Mouse (Mus musculus) monocyte, adult 2 months (primary cell): ENCODE data around the gene Fbxw8.

Experiments used
- DNase-seq, 2 experiments: peaks; one replicate each; pipeline ENCODE4 v3.0.0; 2022; ENCODE audit warnings: low spot score in 2 of 2, low read depth in 1 of 2

Fbxw8 gene

GRCm38 (mm10) chr5:118047091-118047757 lies 108.0 kb downstream of the Fbxw8 start:
- DNase-seq, result no peak

GRCm38 (mm10) chr5:118045385-118045784 lies 109.9 kb downstream of the Fbxw8 start:
- DNase-seq, result no peak

GRCm38 (mm10) chr5:118044907-118045306 lies 110.4 kb downstream of the Fbxw8 start:
- no peak for DNase-seq

DNA sequence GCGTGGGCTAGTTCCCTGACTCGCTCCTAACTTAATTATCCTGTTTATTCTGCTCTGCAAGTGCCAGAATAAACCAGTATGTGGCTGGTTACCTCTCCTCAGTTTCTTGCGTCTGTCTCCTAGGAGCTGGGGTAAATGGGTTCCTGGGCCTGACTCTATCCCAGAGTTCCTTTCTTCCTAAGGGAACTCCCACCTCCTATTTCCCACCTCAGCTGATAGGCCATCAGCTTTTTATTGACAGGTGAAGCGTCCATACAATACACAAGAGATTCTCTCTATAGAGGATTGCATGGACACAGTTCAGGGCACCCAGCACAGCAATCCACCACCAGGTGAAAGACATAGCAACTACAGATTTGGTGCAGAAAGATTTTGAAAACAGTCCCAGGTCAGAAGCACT lies 111.5 kb downstream of the Fbxw8 start:
- DNase-seq, result no peak

- DNase-seq, result no peak
Measured at GRCm38 (mm10) chr5:118042599-118042998, 112.7 kb downstream of the Fbxw8 start.

DNA sequence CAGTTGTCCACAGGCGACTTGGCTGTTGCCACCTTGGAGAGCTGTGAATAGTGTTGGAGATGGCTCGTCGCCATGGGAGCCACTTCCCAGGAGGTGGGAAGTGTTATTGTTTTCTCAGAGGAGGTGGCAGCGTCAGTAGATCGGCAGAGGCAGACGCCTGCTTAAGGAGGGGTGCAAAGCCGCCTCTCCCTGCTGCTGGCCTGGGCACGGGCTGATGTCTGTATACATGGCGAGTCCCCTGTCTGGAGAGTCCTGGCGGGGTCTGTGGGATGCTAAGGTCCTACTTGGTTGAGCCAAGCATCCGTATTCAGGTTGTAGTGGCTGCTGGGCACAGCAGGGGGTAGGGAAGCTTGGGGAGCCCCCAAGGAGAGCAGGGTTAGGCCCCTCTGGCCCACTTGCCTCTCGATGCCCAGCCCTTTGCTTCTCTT lies 116.0 kb downstream of the Fbxw8 start:
- no peak for DNase-seq

DNA sequence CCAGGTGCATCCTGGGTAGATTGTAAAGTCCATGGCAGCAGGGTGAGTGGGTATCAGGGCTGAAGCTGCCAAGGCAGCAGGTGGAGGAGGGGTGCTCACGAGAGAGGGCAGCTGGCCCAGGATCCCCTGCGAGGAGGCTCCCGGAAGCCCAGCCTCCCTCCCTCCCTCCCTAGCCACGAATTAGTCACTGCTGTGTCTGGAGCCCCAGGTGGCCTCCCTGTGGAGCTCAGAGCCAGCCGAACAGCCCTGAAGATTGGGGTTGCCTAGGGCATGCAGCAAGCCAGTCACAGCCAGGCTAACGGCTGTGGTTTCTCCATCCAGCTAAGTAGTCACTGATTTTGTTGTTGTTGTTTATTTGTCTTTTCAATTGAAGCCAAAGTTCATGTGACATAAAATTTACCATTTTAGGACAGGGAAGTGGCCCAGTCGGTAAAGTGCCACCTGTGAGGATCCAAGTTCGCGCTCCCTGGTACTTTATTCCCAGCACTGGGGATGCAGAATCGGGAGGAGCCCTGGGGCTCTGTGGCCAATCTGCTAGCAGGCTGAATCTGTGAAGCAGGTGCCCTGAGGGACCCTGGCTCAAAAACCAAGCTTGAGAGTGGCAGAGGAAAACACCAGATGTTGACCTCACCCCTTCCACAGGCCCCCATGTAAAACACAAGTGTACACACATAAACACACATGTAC lies 117.3 kb downstream of the Fbxw8 start:
- DNase-seq, result no peak

- DNase-seq, result no peak
Measured at GRCm38 (mm10) chr5:118036888-118037797, 118.1 kb downstream of the Fbxw8 start.

DNA sequence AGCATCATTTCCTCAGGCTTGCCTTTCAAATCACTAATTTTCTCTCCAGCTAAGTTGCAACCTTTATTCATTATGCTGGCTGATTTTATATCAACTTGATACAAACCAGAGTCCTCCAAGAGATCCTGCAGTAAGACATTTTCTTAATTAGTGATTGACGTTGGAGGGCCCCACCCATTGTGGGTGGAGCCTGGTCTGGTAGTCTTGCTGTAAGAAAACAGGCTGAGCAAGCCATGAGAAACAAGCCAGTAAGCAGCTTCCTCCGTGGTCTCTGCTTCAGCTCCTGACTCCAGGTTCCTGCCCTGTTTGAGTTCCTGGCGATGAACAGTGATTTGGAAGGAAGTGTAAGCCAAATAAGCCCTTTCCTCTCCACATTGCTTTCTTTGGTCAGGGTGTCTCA lies 119.5 kb downstream of the Fbxw8 start:
- DNase-seq, result no peak

GRCm38 (mm10) chr5:118034632-118035031 lies 120.6 kb downstream of the Fbxw8 start:
- no peak for DNase-seq

- DNase-seq, result no peak
Measured at GRCm38 (mm10) chr5:118033740-118034139, 121.5 kb downstream of the Fbxw8 start.

DNA sequence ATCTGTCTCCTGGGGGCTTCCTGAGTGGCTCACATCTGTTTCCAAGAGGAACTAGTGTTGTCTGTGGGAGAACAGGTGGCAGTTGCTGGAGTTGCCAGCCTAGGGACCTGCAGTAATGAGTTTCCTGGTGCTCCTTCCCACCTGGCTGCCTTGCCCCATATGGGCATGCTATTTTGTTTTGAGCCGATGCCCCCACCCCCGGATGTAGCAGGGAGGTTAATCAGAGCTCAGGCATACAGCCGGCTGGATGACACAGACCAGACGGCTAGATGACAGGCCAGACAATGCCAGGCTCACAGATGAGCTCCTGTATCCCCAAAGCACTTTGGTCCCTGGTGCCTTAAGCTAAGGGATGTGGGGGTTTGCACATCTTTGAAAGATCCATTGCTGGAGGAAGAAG lies 121.9 kb downstream of the Fbxw8 start:
- DNase-seq, result no peak

- no peak for DNase-seq
Measured at GRCm38 (mm10) chr5:118031508-118031907, 123.8 kb downstream of the Fbxw8 start.

DNA sequence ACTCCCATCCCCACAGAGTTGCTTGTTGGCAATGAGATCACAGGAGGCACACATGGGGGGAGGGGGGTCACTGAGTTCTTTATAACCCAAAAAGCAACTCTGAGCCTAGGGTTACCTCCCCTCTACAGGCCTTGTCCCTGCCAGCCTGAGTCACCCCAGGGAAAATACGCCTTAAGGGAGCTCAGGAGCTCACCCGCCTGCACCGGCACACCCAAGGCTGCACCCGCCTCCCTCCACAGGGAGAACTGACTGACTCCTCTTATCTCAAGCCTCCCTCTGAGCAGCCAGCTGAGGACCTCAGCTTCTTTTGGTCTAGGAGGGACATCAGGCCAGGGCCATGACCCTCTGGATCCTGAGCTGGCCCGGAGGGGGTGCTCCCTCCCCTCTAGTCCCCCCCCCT lies 124.2 kb downstream of the Fbxw8 start:
- no peak for DNase-seq

DNA sequence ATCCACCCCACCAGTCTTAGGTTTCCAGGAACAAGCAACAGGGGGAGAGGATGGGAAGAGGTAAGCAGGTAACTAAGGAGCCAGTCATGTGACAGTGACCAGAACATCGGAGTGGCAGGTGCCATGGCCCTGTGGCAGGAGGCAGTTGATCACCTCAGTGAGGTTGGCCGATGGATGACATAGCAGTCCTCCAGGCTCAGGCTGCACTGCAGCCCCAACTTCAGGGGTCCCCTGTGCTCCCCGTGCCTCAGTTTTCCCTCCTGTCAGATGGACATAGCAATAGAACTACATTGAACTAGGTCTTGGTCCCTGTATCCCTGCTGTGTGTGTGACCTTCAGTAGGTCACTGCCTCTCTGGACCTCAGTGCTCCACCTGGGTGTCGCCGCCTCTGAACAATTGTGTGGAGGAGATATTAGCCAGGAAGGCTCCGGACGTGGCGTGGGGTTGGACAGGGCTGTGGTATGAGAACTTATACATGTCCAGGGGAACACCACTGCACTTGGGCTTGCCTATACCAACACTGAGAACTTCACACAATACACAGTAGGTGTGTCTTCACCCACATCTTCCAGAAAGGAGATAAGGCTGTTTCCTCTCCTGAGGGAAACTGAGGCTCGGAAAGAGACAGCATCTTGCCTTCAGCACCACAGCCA lies 125.1 kb downstream of the Fbxw8 start:
- no peak for DNase-seq

DNA sequence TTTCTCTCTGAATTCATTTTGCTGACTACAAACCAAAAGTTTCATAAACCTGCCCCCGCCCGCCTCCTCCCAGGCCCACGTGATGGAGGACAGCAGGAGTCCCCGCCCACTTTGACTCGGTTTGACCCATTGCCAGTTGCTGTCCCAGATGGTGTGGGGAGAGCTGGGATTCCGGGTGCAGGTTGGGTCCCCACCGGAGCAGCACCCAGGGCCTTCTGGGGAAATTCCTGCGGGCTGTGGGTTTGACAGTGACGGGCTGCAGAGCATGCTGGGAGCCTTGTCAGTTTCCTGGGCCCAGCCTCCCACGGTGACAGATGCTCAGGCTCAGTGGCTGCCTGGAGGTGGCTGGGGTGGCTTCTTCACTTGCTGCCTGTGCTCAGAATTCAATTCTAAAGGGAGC lies 125.8 kb downstream of the Fbxw8 start:
- DNase-seq, result no peak

DNA sequence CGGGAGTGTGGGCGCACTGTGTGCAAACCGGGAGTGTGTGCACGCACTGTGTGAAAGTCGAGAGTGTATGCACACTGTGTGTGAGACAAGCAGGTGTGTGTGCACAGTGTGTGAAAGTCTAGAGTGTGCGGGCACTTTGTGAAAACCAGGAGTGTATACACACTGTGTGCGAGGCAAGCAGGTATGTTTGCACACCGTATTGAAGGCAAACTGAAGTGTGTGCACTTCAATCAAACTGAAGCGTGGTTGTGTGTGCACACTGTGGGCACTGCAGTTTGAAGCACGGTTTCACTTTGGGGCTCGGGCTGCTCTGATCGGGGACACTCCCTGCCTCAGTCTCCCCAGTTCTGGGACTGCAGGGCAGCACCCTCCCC lies 126.2 kb downstream of the Fbxw8 start:
- DNase-seq, result no peak

DNA sequence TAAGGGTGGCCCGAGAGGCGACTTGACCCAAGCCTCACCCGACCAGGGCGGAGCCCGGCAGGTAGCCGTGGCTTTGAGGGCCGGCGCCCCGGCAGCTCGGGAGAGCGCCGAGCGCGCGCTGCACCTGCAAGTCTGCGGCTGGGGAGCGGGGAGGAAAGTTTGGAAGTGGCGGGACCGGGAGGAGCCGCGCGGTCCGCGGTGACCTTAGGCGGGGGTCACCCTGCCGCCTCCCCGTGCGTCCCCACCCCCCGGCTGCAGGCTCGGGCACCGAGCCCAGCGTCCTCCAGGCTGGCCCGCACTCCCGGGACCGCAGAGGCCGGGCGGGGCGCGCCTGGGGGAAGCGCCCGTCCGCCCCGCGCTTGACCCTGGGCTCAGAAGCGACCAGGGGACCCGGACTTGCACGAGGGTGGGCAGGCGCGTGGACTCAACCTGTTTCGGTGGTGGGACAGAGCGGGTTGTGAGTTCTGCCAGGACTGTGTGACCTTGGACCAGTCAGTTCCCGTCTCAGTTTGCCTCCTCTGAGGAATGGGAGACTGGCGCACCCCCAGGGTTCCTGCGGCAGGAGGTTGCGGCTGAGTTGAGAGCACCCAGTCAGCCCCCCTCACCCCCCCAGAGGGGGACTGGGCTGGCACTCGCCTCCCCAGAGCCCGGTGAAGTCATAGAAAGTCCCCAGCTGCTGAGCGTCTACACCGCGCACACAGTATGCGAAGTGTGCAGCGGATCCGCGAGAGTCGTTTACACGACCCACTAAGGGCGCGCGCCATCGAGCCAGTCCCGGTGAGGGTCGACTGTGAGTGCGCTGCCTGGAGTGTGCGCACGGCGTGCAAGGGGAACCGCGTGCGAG lies 126.9 kb downstream of the Fbxw8 start:
- DNase-seq, result no peak

DNA sequence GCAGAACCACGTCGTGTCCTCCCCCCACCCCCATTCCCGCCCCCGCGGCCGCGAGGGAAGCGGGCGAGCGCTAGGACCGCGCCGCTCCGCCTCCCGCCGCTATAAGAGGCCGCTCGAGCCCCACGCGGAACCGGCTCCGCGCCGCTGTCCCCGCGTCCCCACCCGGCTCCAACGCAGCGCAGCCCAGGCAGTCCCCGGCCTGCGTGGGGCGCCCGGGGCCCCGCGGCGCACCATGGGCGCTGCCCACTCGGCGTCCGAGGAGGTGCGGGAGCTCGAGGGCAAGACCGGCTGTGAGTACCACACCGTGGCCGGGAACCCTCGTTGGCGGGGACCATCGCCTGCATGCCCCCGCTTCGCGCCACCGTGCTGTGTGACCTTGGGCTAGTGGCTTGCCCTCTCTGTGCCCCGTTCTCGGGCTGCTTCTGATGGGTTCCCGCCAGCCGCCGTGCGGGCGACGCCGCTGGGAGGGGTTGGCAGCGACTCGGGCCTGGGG lies 127.5 kb downstream of the Fbxw8 start, which contains the start of gene Tesc:
TSS of gene Tesc (plus strand) at position 46 of the 493 bp plus-strand sequence.
- DNase-seq, result no peak

DNA sequence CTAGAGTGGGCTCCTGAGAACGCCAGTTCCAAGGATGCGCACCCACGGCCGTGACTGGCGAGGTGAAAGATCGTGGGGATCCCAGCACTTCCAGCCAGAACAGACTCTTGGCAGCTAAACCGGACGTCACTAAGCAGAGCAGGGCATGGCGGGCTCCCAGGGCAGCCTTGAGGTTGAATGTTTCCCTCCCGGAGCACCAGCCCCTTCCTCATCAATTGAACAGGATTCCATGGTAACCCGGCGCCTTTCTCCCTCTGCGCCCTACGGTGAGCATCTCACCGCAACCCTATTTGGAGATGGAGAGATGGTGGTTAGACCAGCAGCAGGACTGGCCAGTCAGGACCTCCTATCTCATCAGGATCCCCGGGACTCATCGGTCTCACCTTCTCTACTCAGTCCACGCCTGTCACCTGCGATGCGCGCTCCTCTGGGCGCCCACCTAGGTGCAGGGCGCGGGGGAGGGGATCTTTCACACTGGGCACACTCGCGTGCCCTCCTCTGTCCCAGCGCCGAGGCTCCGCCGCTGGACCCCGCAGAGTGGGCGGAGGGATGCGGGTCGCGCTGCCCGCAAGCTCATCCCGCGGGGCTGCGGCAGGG lies 128.1 kb downstream of the Fbxw8 start:
- DNase-seq, result no peak
